Mouse (Mus musculus): Measurements from ENCODE around the gene Tmed2.
"Not testable (repeated sequence)": the region's sequence is repeated elsewhere in the genome, so short reads cannot be mapped to it uniquely, and the experiment has no call there.

Tmed2 gene

GRCm38 (mm10) chr5:124540383-124540786, at the start of gene Tmed2:
Gene Tmed2 (plus strand): TSS chr5:124540695.
- DNase-seq (ENCODE audit: low spot score) = peak; percentile 98

- DNase-seq (ENCODE audit: low spot score) = no peak
Measured at GRCm38 (mm10) chr5:124491732-124492131, 48.8 kb upstream of the Tmed2 start.

- DNase-seq (ENCODE audit: low spot score) = no peak
Measured at GRCm38 (mm10) chr5:124492618-124493017, 47.9 kb upstream of the Tmed2 start.

- DNase-seq (ENCODE audit: low spot score) = no peak
Measured at GRCm38 (mm10) chr5:124493455-124493854, 47.0 kb upstream of the Tmed2 start.

GRCm38 (mm10) chr5:124495547-124495946, 44.9 kb upstream of the Tmed2 start:
- DNase-seq (ENCODE audit: low spot score) = peak; percentile 50

GRCm38 (mm10) chr5:124496614-124497514, 43.6 kb upstream of the Tmed2 start:
- no peak for DNase-seq (ENCODE audit: low spot score)

- no peak for DNase-seq (ENCODE audit: low spot score)
Measured at GRCm38 (mm10) chr5:124498221-124498876, 42.1 kb upstream of the Tmed2 start.

- no peak for DNase-seq (ENCODE audit: low spot score)
Measured at GRCm38 (mm10) chr5:124499001-124499400, 41.5 kb upstream of the Tmed2 start.

- DNase-seq (ENCODE audit: low spot score) = not testable (repeated sequence)
Measured at GRCm38 (mm10) chr5:124500037-124500436, 40.5 kb upstream of the Tmed2 start.

GRCm38 (mm10) chr5:124500573-124500972, 39.9 kb upstream of the Tmed2 start:
- DNase-seq (ENCODE audit: low spot score) = no peak

- DNase-seq (ENCODE audit: low spot score) = no peak
Measured at GRCm38 (mm10) chr5:124501541-124501940, 39.0 kb upstream of the Tmed2 start.

GRCm38 (mm10) chr5:124503742-124504141, 36.8 kb upstream of the Tmed2 start:
- DNase-seq (ENCODE audit: low spot score) = no peak

- no peak for DNase-seq (ENCODE audit: low spot score)
Measured at GRCm38 (mm10) chr5:124505235-124505634, 35.3 kb upstream of the Tmed2 start.

- DNase-seq (ENCODE audit: low spot score) = no peak
Measured at GRCm38 (mm10) chr5:124506731-124507359, 33.6 kb upstream of the Tmed2 start.

GRCm38 (mm10) chr5:124509200-124509599, 31.3 kb upstream of the Tmed2 start:
- DNase-seq (ENCODE audit: low spot score) = no peak

GRCm38 (mm10) chr5:124509742-124510237, 30.7 kb upstream of the Tmed2 start:
- DNase-seq (ENCODE audit: low spot score) = no peak

GRCm38 (mm10) chr5:124510536-124511050, 29.9 kb upstream of the Tmed2 start:
- DNase-seq (ENCODE audit: low spot score) = no peak

GRCm38 (mm10) chr5:124515789-124516188, 24.7 kb upstream of the Tmed2 start:
- DNase-seq (ENCODE audit: low spot score) = no peak

- no peak for DNase-seq (ENCODE audit: low spot score)
Measured at GRCm38 (mm10) chr5:124518648-124519047, 21.8 kb upstream of the Tmed2 start.

GRCm38 (mm10) chr5:124521588-124521987, 18.9 kb upstream of the Tmed2 start:
- no peak for DNase-seq (ENCODE audit: low spot score)

GRCm38 (mm10) chr5:124523032-124523431, 17.5 kb upstream of the Tmed2 start:
- no peak for DNase-seq (ENCODE audit: low spot score)

- DNase-seq (ENCODE audit: low spot score) = no peak
Measured at GRCm38 (mm10) chr5:124524943-124525342, 15.6 kb upstream of the Tmed2 start.
